Mouse (Mus musculus): ENCODE measurements around the gene Gm49325. TPM values are rescaled to one million over a fixed set of nuclear protein-coding genes. Genes with fewer than 3 reads are reported as not detected.

Gene Gm49325
- polyA plus RNA-seq, 1 experiment from 2014 or later, result 7.1 TPM

MicroRNA genes within 50 kb of the gene (microRNA counts, 519-probe panel; counts per million panel counts)
- microRNA mmu-miR-1930, result 460 counts per million, percentile 65 among the panel's probes with 10 or more counts

Small RNA genes within 50 kb of the gene (microRNA-seq; reads per million reads assigned to microRNA genes)
- gene Mir1930, result 21.2 reads per million, percentile 36 among the genes with 10 or more reads in this experiment

Other genes starting within 250 kb of the Gm49325 start
- gene Adarb1, start 187.9 kb upstream of the Gm49325 start, polyA plus RNA-seq (2016; fragmentation: Nextera tagmentation; extraction: Ambion mirVana), result 6.6 and 8.2 TPM in 2 replicates
- gene Fam207a, start 90.4 kb upstream of the Gm49325 start, polyA plus RNA-seq (2016; fragmentation: Nextera tagmentation; extraction: Ambion mirVana), result 48.8 and 51.0 TPM in 2 replicates
- 0.81 and 1.3 TPM in 2 replicates for gene Itgb2, start 75.9 kb upstream of the Gm49325 start, polyA plus RNA-seq (2016; fragmentation: Nextera tagmentation; extraction: Ambion mirVana)
- gene Pttg1ip, start 24.5 kb upstream of the Gm49325 start, polyA plus RNA-seq (2016; fragmentation: Nextera tagmentation; extraction: Ambion mirVana), result 92.5 and 94.4 TPM in 2 replicates
- 385 and 391 TPM in 2 replicates for gene Sumo3, start 100 bp upstream of the Gm49325 start, polyA plus RNA-seq (2016; fragmentation: Nextera tagmentation; extraction: Ambion mirVana)
- gene Ube2g2, start 16.1 kb downstream of the Gm49325 start, polyA plus RNA-seq (2016; fragmentation: Nextera tagmentation; extraction: Ambion mirVana), result 76.7 and 81.7 TPM in 2 replicates
- gene Tspear, start 80.4 kb downstream of the Gm49325 start, polyA plus RNA-seq (2016; fragmentation: Nextera tagmentation; extraction: Ambion mirVana), result 0.32 and 0.69 TPM in 2 replicates
- not detected in 2 replicates for gene Gm19402, start 84.6 kb downstream of the Gm49325 start, polyA plus RNA-seq (2016; fragmentation: Nextera tagmentation; extraction: Ambion mirVana)
- not detected in 2 replicates for gene Gm9508, start 91.0 kb downstream of the Gm49325 start, polyA plus RNA-seq (2016; fragmentation: Nextera tagmentation; extraction: Ambion mirVana)
- gene Gm10272, start 100.4 kb downstream of the Gm49325 start, polyA plus RNA-seq (2016; fragmentation: Nextera tagmentation; extraction: Ambion mirVana), result not detected in 2 replicates
- not detected in 2 replicates for gene Gm10024, start 105.3 kb downstream of the Gm49325 start, polyA plus RNA-seq (2016; fragmentation: Nextera tagmentation; extraction: Ambion mirVana)
- gene Gm10142, start 109.6 kb downstream of the Gm49325 start, polyA plus RNA-seq (2016; fragmentation: Nextera tagmentation; extraction: Ambion mirVana), result not detected in 2 replicates
- gene Krtap12-1, start 114.4 kb downstream of the Gm49325 start, polyA plus RNA-seq (2016; fragmentation: Nextera tagmentation; extraction: Ambion mirVana), result not detected in 2 replicates
- not detected in 2 replicates for gene Gm10100, start 120.3 kb downstream of the Gm49325 start, polyA plus RNA-seq (2016; fragmentation: Nextera tagmentation; extraction: Ambion mirVana)
- not detected in 2 replicates for gene Gm18596, start 136.4 kb downstream of the Gm49325 start, polyA plus RNA-seq (2016; fragmentation: Nextera tagmentation; extraction: Ambion mirVana)
- gene Gm9736, start 145.2 kb downstream of the Gm49325 start, polyA plus RNA-seq (2016; fragmentation: Nextera tagmentation; extraction: Ambion mirVana), result not detected in 2 replicates
- gene Gm3233, start 153.5 kb downstream of the Gm49325 start, polyA plus RNA-seq (2016; fragmentation: Nextera tagmentation; extraction: Ambion mirVana), result not detected in 2 replicates
- gene Gm3238, start 165.1 kb downstream of the Gm49325 start, polyA plus RNA-seq (2016; fragmentation: Nextera tagmentation; extraction: Ambion mirVana), result not detected in 2 replicates
- not detected in 2 replicates for gene Gm7138, start 170.7 kb downstream of the Gm49325 start, polyA plus RNA-seq (2016; fragmentation: Nextera tagmentation; extraction: Ambion mirVana)
- gene Gm3250, start 176.3 kb downstream of the Gm49325 start, polyA plus RNA-seq (2016; fragmentation: Nextera tagmentation; extraction: Ambion mirVana), result not detected in 2 replicates
- not detected in 2 replicates for gene Gm7137, start 182.0 kb downstream of the Gm49325 start, polyA plus RNA-seq (2016; fragmentation: Nextera tagmentation; extraction: Ambion mirVana)
- not detected in 2 replicates for gene Gm9639, start 188.9 kb downstream of the Gm49325 start, polyA plus RNA-seq (2016; fragmentation: Nextera tagmentation; extraction: Ambion mirVana)
- not detected in 2 replicates for gene Gm19668, start 192.9 kb downstream of the Gm49325 start, polyA plus RNA-seq (2016; fragmentation: Nextera tagmentation; extraction: Ambion mirVana)
- gene Gm9507, start 205.6 kb downstream of the Gm49325 start, polyA plus RNA-seq (2016; fragmentation: Nextera tagmentation; extraction: Ambion mirVana), result not detected in 2 replicates
- gene Gm2696, start 208.5 kb downstream of the Gm49325 start, polyA plus RNA-seq (2016; fragmentation: Nextera tagmentation; extraction: Ambion mirVana), result not detected in 2 replicates
- gene Krtap10-4, start 220.9 kb downstream of the Gm49325 start, polyA plus RNA-seq (2016; fragmentation: Nextera tagmentation; extraction: Ambion mirVana), result not detected in 2 replicates
- not detected in 2 replicates for gene Krtap10-10, start 229.8 kb downstream of the Gm49325 start, polyA plus RNA-seq (2016; fragmentation: Nextera tagmentation; extraction: Ambion mirVana)
- gene Gm36176, start 240.6 kb downstream of the Gm49325 start, polyA plus RNA-seq (2016; fragmentation: Nextera tagmentation; extraction: Ambion mirVana), result not detected in 2 replicates
- gene Gm10318, start 246.7 kb downstream of the Gm49325 start, polyA plus RNA-seq (2016; fragmentation: Nextera tagmentation; extraction: Ambion mirVana), result not detected in 2 replicates